Mouse (Mus musculus): ENCODE data around the gene Fam81a.

The Fam81a gene

GRCm38 (mm10) chr9:70108151-70108550 is 34.2 kb downstream of the Fam81a start:
- DNase-seq (ENCODE audit: low read depth): no peak

DNA sequence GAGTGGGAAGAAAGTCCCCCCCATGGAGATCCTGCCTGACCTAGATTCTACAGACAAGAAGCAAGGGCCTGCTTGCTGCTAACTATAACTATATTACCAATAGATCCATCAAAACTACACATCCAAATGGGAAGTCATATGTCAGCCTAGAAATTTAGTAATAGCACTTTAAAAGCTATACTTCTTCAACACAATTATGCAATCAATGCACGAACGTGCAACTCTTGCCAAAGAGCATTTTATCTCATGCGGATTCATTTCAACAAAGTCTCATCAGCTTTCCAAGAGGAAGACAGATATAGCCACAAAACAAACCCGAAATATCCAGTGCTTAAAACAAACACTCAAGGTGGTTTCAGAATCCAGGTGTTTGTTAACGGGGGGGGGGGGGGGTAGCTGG is 36.8 kb downstream of the Fam81a start:
- DNase-seq (ENCODE audit: low read depth): no peak

GRCm38 (mm10) chr9:70103106-70103505 is 39.3 kb downstream of the Fam81a start:
- no peak for DNase-seq (ENCODE audit: low read depth)

DNA sequence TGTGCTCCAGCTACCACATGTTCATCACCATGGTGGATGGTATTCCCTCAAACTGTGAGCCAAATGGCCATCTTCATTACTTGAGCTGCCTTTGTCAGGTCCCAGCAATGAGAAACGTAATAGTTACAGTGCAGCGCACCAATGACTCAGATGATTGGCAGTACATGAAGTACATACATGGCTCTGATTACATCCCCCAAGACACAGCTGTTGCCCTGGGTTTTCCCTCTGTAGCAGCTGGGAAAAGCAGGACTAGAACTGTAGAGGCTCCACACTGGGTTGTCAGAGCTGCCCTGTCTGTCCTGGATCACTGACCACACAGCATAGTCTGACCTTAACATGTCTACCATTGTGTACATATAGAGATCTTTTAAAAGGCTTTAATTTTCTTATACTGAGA is 44.8 kb downstream of the Fam81a start:
- no peak for DNase-seq (ENCODE audit: low read depth)

DNA sequence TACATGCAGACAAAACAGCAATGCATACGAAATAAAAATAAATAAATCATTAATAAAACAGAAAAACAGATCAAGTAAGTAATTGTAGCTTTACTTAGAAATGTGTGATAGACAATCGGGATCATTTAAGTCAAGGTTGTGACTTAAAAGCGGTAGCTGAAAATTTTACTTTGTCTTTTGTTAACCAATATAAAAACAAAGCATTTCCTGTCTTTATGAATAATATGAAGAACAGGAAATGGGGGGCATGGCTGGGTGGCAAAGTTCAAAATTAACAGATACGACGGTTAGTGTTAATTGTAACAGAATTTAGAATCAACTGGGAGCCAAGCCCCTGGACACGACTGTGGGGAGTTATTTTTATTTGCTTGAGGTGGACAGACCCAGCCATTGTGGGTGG is 47.3 kb downstream of the Fam81a start:
- DNase-seq (ENCODE audit: low read depth): no peak

DNA sequence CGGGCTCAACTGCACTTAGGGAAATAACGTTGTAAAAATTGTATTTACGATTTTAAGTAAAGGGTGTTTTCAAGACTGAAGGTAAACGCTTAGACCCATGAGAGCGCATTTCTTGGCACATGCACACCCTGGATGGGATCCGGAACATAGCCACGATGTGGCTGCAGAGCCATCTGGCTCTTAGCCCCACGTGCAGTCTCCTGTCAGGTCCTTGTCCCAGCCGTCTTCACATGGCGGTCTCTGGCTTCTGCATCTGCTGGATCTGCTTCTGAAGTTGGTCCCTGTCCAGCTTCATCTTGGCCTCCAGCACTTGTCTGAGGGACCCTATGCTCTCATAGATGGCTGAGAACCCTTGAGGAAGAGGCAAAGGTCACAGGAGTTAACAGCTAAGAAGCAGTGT is 51.8 kb downstream of the Fam81a start:
- DNase-seq (ENCODE audit: low read depth): no peak

GRCm38 (mm10) chr9:70088786-70089096 is 53.6 kb downstream of the Fam81a start:
- no peak for DNase-seq (ENCODE audit: low read depth)

GRCm38 (mm10) chr9:70088041-70088785 is 54.1 kb downstream of the Fam81a start:
- no peak for DNase-seq (ENCODE audit: low read depth)

DNA sequence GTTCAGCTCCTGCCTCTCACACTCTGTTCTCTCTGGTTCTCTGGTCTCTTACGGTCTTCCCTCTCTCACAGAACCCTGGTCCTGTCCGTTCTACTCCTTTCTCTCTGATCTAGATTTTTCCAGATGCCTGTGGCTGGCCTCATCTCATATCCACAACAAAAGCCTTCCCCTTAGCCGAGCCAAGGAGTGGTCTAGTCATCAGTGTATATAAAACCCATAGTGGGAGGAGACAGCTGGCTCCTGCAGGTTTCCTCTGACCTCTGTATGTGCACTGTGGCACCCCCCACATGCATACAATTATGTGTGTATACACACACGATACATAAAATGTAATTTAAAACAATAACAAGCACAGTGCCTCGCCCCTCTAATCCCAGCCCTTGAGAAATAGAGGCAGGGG is 55.0 kb downstream of the Fam81a start:
- no peak for DNase-seq (ENCODE audit: low read depth)

- DNase-seq (ENCODE audit: low read depth): no peak
Observed at GRCm38 (mm10) chr9:70086091-70086490, 56.3 kb downstream of the Fam81a start.

GRCm38 (mm10) chr9:70084107-70084506 is 58.3 kb downstream of the Fam81a start:
- no peak for DNase-seq (ENCODE audit: low read depth)

DNA sequence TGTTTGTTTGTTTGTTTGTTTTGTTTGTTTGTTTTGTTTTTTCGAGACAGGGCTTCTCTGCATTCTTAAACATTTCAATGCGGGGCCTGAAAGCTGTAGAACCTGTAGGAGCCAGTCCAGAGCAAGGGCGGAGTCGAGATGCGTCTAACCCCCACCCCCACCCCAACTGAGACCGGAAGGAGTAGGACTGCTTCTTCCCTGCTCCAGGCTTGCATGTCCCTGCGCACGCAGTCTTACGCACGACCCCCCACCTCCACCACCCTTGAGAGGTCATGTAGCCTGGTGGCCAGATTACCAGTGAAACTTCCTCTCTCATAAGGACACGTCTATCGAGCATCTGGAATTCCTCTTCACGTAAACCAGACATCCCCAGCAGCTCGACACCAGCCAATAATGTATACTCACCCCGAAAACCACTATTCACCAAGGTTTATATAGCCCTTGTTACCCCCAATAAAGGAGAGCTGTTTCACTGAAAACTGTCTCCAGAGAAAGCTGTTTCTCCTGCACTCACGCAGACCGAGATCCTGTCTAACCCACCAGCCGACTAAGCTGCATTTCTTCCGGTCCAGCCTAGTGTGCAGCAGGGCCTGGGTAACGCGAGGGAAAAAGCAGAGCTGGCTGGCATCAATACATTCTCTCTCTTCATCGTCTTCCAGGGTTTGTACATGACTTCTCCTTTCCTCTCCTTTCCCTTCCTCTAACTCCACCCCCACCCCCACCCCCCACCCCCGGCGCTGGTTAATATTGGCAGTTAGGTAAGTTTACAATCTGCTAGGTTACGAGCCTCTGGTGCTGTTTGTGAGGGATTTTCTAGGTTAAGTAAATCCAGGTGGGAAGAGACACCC is 59.8 kb downstream of the Fam81a start:
- no peak for DNase-seq (ENCODE audit: low read depth)

DNA sequence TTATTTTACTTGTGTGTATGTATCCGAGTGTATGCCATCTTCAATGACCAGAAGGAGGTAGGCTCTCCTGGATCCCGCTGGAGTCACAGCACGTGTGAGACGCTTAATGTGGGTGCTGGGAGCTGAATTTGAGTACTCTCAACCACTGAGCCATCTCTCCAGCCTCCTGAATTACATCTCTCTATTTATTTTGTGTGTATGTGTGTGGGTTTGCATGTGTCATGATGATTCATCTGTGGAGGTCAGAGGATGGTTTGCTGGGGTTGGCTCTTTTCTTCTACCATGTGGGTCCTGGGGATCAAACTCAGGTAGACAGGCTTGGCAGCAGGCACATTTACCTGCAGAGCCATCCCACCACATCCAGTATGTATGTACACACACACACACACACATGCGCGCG is 60.6 kb downstream of the Fam81a start:
- DNase-seq (ENCODE audit: low read depth): no peak

GRCm38 (mm10) chr9:70080976-70081375 is 61.4 kb downstream of the Fam81a start:
- DNase-seq (ENCODE audit: low read depth): peak; percentile 34

GRCm38 (mm10) chr9:70080027-70080800 is 62.1 kb downstream of the Fam81a start:
- DNase-seq (ENCODE audit: low read depth): no peak

DNA sequence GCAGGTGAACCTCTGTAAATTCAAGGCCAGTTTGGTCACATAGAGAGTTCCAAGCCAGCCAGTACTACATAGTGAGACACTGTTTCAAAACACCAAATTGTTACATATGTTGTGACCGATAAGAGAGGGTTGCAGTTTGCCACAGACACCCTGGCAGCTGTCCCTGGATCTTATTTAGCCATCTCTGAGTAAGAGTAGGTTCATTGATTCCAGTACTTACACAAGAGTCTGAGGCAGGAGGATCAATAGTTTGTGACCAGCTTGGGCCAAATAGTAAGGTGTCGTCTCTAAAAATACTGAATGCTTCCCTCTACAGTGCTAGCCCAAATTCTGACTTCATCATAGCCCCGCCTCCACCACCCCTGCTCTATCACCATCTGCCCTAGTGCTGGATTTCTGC is 64.3 kb downstream of the Fam81a start:
- no peak for DNase-seq (ENCODE audit: low read depth)

GRCm38 (mm10) chr9:70077170-70077569 is 65.2 kb downstream of the Fam81a start:
- DNase-seq (ENCODE audit: low read depth): no peak

DNA sequence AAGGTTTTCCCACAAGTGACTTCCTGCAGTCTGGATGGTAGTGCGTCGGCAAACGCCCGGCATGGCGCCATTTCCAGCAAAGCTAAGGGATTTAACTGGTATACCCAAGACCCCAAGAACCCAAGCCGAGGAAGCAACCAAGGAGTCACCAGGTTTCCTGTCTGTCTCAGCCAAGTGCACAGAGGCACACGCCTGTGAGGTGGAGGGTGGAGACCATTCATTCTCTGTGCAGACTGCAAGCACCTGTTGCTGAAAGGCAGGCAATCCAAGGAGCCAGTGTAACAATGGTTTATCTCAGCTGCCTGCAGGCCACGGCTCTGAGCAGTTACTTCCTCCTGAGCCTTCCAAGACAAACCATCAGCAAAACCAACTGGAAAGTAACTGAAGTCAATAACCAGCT is 70.0 kb downstream of the Fam81a start:
- DNase-seq (ENCODE audit: low read depth): no peak

DNA sequence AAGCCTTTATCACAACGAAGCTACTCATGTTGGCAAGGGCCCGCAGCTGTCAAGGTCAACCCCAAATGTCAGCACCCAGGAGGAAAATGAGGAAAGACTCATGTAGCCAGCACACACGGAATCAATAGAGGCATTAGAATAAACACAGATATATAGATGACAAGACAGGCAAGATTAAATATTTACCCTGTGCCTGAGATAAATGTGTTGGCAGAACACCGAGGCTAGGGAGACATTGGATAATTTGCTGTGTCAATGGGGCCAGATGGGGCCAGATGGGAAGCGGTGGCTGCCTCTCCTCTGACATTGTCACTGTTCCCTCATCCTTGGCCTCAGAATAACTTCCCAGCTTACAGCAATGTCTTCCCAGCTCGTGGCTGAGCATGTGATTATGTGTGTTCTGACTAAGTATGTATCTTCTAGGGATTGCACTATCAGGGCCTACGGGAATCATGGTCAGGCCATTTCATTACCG is 72.4 kb downstream of the Fam81a start:
- DNase-seq (ENCODE audit: low read depth): no peak

DNA sequence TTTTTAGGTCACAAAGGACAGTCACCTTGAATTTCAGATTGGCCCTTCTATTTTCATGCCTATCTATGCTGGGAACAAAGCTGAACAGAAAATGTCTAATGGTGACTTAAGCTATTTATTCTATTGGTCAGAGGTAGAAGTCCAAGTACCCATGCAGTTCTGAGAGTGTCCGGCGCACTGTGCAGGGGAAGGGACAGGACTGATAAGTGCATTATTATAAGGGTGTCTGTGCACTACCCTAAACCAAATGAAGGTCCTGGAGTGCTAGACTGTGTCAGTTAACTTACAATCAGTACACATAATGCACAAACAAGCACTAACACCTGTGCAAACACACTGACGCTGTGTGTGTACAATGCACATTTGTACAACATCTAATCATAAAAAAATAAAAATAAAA is 74.9 kb downstream of the Fam81a start:
- DNase-seq (ENCODE audit: low read depth): no peak

- DNase-seq (ENCODE audit: low read depth): no peak
Observed at GRCm38 (mm10) chr9:70062012-70062411, 80.3 kb downstream of the Fam81a start.

GRCm38 (mm10) chr9:70053411-70053810 is 88.9 kb downstream of the Fam81a start:
- no peak for DNase-seq (ENCODE audit: low read depth)

GRCm38 (mm10) chr9:70052730-70053129 is 89.6 kb downstream of the Fam81a start:
- DNase-seq (ENCODE audit: low read depth): no peak

All from fibroblast of lung, adult 2 months (primary cell).